Mouse (Mus musculus): Measurements from ENCODE around the gene Isy1. TPM values are rescaled to one million over a fixed set of nuclear protein-coding genes. Genes with fewer than 3 reads are reported as not detected.

The Isy1 gene
- polyA plus RNA-seq, 1 experiment = 21.1 TPM

DNA sequence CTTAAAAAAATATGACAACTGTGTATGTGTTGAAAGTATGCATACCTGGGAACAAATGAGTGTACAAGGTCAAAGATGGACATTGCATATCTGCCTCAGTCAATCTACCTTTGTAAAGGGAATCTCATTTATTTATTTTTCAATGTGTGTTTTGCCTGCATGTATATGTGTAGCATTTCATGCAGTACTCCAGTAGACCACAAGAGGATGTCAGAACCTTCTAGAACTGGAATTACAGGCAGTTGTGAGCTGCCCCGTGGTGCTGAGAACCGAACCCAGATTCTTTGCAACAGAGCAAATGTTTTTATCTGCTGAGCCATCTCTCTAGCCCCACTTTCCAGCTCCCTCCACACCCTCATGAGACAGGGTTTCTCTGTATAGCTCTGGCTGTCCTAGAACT, 35.4 kb upstream of the Isy1 start:
- no peak for TF ChIP-seq MYOD1 (IDR thresholded peaks at IDR 0.05; ENCODE audit: control insufficient read depth in 1 of 3, insufficient read length in 2 of 3, low read depth in 2 of 3)
- no peak for TF ChIP-seq POLR2AphosphoS2 (IDR thresholded peaks at IDR 0.05; ENCODE audit: insufficient read length, low read depth)
- no peak for TF ChIP-seq TCF3 (IDR thresholded peaks at IDR 0.05; ENCODE audit: insufficient read length, low read depth)
- TF ChIP-seq CEBPB (IDR thresholded peaks at IDR 0.05; ENCODE audit: insufficient read depth, poor library complexity, severe bottlenecking) = no peak
- TF ChIP-seq SRF (IDR thresholded peaks at IDR 0.05; ENCODE audit: control insufficient read depth, insufficient read length, low read depth) = no peak
- TF ChIP-seq POLR2A (IDR thresholded peaks at IDR 0.05; ENCODE audit: insufficient read length, low read depth) = no peak
- no peak for TF ChIP-seq USF1 (IDR thresholded peaks at IDR 0.05; ENCODE audit: low read depth)
- no peak for TF ChIP-seq MAX (IDR thresholded peaks at IDR 0.05; ENCODE audit: low read depth)
- no peak for TF ChIP-seq REST (IDR thresholded peaks at IDR 0.05; ENCODE audit: insufficient read depth, insufficient read length)
- no peak for TF ChIP-seq MYOG (IDR thresholded peaks at IDR 0.05; ENCODE audit: control insufficient read depth in 1 of 3, insufficient read depth in 1 of 3, insufficient read length in 2 of 3, low read depth in 2 of 3)
- no peak for TF ChIP-seq E2F4 (IDR thresholded peaks at IDR 0.05; ENCODE audit: insufficient read depth)
- TF ChIP-seq TCF12 (IDR thresholded peaks at IDR 0.05; ENCODE audit: insufficient read depth, poor library complexity, severe bottlenecking) = no peak
- H3K79me2 ChIP-seq (ENCODE audit: control insufficient read depth, insufficient read depth) = no peaks in the 10 kb centered on the region
- H3K4me3 ChIP-seq = no peak overlapping the region
- H3K4me2 ChIP-seq (ENCODE audit: low read depth) = no peak overlapping the region
- no peaks in the 10 kb centered on the region for H3K36me3 ChIP-seq (ENCODE audit: control insufficient read depth, insufficient read depth)
- H3ac ChIP-seq (ENCODE audit: control insufficient read depth, insufficient read length) = no peak overlapping the region
- H3K27me3 ChIP-seq (ENCODE audit: control insufficient read depth, insufficient read depth, insufficient read length) = no peaks in the 10 kb centered on the region

DNA sequence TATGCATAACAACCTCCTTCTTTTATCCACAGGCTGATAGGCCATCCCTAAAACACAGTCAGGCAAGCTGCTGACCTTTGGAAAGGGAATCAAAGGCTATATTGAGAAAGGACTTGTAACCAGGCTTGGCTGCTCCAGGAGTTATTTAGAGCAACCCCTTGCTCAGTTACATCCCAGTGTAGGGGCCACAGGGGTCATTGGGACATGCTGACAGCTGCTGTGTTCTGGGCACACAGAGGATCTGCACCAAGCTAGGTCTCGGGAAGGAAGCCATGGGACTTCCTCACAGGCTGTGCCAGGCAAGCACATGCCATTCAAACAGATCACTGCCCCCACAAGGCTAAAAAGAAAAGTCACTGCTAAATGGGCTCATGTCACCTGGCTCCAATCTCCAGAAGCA, 34.5 kb upstream of the Isy1 start:
- H3K4me2 ChIP-seq (ENCODE audit: low read depth) = peak overlapping the region; percentile 30
- no peaks in the 10 kb centered on the region for H3K27me3 ChIP-seq (ENCODE audit: control insufficient read depth, insufficient read depth, insufficient read length)
- H3K4me3 ChIP-seq = no peak overlapping the region
- TF ChIP-seq E2F4 (IDR thresholded peaks at IDR 0.05; ENCODE audit: insufficient read depth) = no peak
- peak; percentile 75 to 96 (median 75) for TF ChIP-seq MYOG (IDR thresholded peaks at IDR 0.05; ENCODE audit: control insufficient read depth in 1 of 3, insufficient read depth in 1 of 3, insufficient read length in 2 of 3, low read depth in 2 of 3)
- TF ChIP-seq REST (IDR thresholded peaks at IDR 0.05; ENCODE audit: insufficient read depth, insufficient read length) = no peak
- TF ChIP-seq MAX (IDR thresholded peaks at IDR 0.05; ENCODE audit: low read depth) = no peak
- TF ChIP-seq SRF (IDR thresholded peaks at IDR 0.05; ENCODE audit: control insufficient read depth, insufficient read length, low read depth) = no peak
- no peak for TF ChIP-seq USF1 (IDR thresholded peaks at IDR 0.05; ENCODE audit: low read depth)
- no peak for TF ChIP-seq POLR2AphosphoS2 (IDR thresholded peaks at IDR 0.05; ENCODE audit: insufficient read length, low read depth)
- peak; percentile 44 for TF ChIP-seq TCF12 (IDR thresholded peaks at IDR 0.05; ENCODE audit: insufficient read depth, poor library complexity, severe bottlenecking)
- TF ChIP-seq CEBPB (IDR thresholded peaks at IDR 0.05; ENCODE audit: insufficient read depth, poor library complexity, severe bottlenecking) = no peak
- peak; percentile 72 to 93 (median 82) for TF ChIP-seq MYOD1 (IDR thresholded peaks at IDR 0.05; ENCODE audit: control insufficient read depth in 1 of 3, insufficient read length in 2 of 3, low read depth in 2 of 3)
- no peak for TF ChIP-seq POLR2A (IDR thresholded peaks at IDR 0.05; ENCODE audit: insufficient read length, low read depth)
- peak; percentile 24 for TF ChIP-seq TCF3 (IDR thresholded peaks at IDR 0.05; ENCODE audit: insufficient read length, low read depth)
- H3K36me3 ChIP-seq (ENCODE audit: control insufficient read depth, insufficient read depth) = no peaks in the 10 kb centered on the region
- H3K79me2 ChIP-seq (ENCODE audit: control insufficient read depth, insufficient read depth) = no peaks in the 10 kb centered on the region
- H3ac ChIP-seq (ENCODE audit: control insufficient read depth, insufficient read length) = no peak overlapping the region

DNA sequence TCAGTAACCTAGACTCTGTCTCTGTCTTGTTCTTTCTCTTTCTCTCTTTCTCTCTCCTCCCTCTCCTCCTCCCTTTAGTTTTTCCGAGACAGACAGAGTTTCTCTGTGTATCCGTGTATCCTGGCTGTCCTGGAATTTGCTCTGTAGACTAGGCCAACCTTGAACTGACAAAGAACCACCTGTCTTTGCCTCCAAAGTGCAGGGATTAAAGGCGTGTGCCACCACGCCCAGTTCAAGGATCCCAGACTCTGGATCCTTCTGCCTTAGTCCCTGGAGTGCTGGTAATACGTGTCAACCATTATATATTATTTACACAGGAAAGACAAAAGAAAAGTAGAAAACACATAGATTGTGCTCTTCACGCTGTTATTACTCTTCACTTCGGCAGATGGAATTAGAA, 32.6 kb upstream of the Isy1 start:
- TF ChIP-seq E2F4 (IDR thresholded peaks at IDR 0.05; ENCODE audit: insufficient read depth) (no peak), SRF (IDR thresholded peaks at IDR 0.05; ENCODE audit: control insufficient read depth, insufficient read length, low read depth) (no peak), USF1 (IDR thresholded peaks at IDR 0.05; ENCODE audit: low read depth) (no peak), TCF12 (IDR thresholded peaks at IDR 0.05; ENCODE audit: insufficient read depth, poor library complexity, severe bottlenecking) (no peak), POLR2A (IDR thresholded peaks at IDR 0.05; ENCODE audit: insufficient read length, low read depth) (no peak), MAX (IDR thresholded peaks at IDR 0.05; ENCODE audit: low read depth) (no peak), TCF3 (IDR thresholded peaks at IDR 0.05; ENCODE audit: insufficient read length, low read depth) (no peak), MYOG (IDR thresholded peaks at IDR 0.05; ENCODE audit: control insufficient read depth in 1 of 3, insufficient read depth in 1 of 3, insufficient read length in 2 of 3, low read depth in 2 of 3) (no peak), POLR2AphosphoS2 (IDR thresholded peaks at IDR 0.05; ENCODE audit: insufficient read length, low read depth) (no peak), REST (IDR thresholded peaks at IDR 0.05; ENCODE audit: insufficient read depth, insufficient read length) (no peak), CEBPB (IDR thresholded peaks at IDR 0.05; ENCODE audit: insufficient read depth, poor library complexity, severe bottlenecking) (no peak), MYOD1 (IDR thresholded peaks at IDR 0.05; ENCODE audit: control insufficient read depth in 1 of 3, insufficient read length in 2 of 3, low read depth in 2 of 3) (no peak)
- no peaks in the 10 kb centered on the region for H3K27me3 ChIP-seq (ENCODE audit: control insufficient read depth, insufficient read depth, insufficient read length)
- no peak overlapping the region for H3K4me3 ChIP-seq
- no peaks in the 10 kb centered on the region for H3K79me2 ChIP-seq (ENCODE audit: control insufficient read depth, insufficient read depth)
- no peaks in the 10 kb centered on the region for H3K36me3 ChIP-seq (ENCODE audit: control insufficient read depth, insufficient read depth)
- no peak overlapping the region for H3K4me2 ChIP-seq (ENCODE audit: low read depth)
- no peak overlapping the region for H3ac ChIP-seq (ENCODE audit: control insufficient read depth, insufficient read length)

GRCm38 (mm10) chr6:87870440-87870839, 31.8 kb upstream of the Isy1 start:
- Histone ChIP-seq H3K27me3 (ENCODE audit: control insufficient read depth, insufficient read depth, insufficient read length) (no peaks in the 10 kb centered on the region), H3K4me3 (no peak overlapping the region), H3K36me3 (ENCODE audit: control insufficient read depth, insufficient read depth) (no peaks in the 10 kb centered on the region), H3K79me2 (ENCODE audit: control insufficient read depth, insufficient read depth) (no peaks in the 10 kb centered on the region), H3K4me2 (ENCODE audit: low read depth) (no peak overlapping the region), H3ac (ENCODE audit: control insufficient read depth, insufficient read length) (no peak overlapping the region)
- TF ChIP-seq POLR2AphosphoS2 (IDR thresholded peaks at IDR 0.05; ENCODE audit: insufficient read length, low read depth) = no peak
- TF ChIP-seq CEBPB (IDR thresholded peaks at IDR 0.05; ENCODE audit: insufficient read depth, poor library complexity, severe bottlenecking) = no peak
- TF ChIP-seq TCF12 (IDR thresholded peaks at IDR 0.05; ENCODE audit: insufficient read depth, poor library complexity, severe bottlenecking) = no peak
- no peak for TF ChIP-seq MYOD1 (IDR thresholded peaks at IDR 0.05; ENCODE audit: control insufficient read depth in 1 of 3, insufficient read length in 2 of 3, low read depth in 2 of 3)
- no peak for TF ChIP-seq REST (IDR thresholded peaks at IDR 0.05; ENCODE audit: insufficient read depth, insufficient read length)
- no peak for TF ChIP-seq MYOG (IDR thresholded peaks at IDR 0.05; ENCODE audit: control insufficient read depth in 1 of 3, insufficient read depth in 1 of 3, insufficient read length in 2 of 3, low read depth in 2 of 3)
- TF ChIP-seq TCF3 (IDR thresholded peaks at IDR 0.05; ENCODE audit: insufficient read length, low read depth) = no peak
- no peak for TF ChIP-seq POLR2A (IDR thresholded peaks at IDR 0.05; ENCODE audit: insufficient read length, low read depth)
- no peak for TF ChIP-seq E2F4 (IDR thresholded peaks at IDR 0.05; ENCODE audit: insufficient read depth)
- no peak for TF ChIP-seq SRF (IDR thresholded peaks at IDR 0.05; ENCODE audit: control insufficient read depth, insufficient read length, low read depth)
- TF ChIP-seq USF1 (IDR thresholded peaks at IDR 0.05; ENCODE audit: low read depth) = no peak
- no peak for TF ChIP-seq MAX (IDR thresholded peaks at IDR 0.05; ENCODE audit: low read depth)
